Mouse (Mus musculus): ENCODE results near the gene Vmn1r1. TPM values are rescaled to one million over a fixed set of nuclear protein-coding genes. Genes with fewer than 3 reads are reported as not detected.

The Vmn1r1 gene
- polyA plus RNA-seq, 1 experiment from 2014 or later: not detected

DNA sequence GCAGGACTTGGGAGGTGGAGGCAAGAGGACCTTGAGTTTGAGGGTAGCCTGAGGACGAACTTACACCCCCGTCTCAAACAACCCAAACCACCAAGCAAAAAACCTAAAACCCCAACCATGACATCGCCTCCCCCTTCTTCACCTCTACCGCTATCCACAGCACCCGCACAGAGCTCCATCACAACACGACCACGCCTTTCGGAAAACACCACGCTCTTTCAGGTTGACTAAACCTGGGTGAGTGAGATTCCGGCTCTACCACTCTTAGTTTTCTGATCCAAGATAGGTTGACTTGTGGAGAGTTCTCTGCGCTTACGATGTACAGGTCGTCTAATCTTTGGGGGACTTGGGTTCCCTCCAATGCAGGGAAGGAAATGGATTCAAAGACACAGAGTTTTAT, 21.6 kb downstream of the Vmn1r1 start:
- WGBS: 93% methylated on average over 13 of the region's 13 CpGs
- no peaks in the 10 kb centered on the region for H3K4me1 ChIP-seq (ENCODE audit: control insufficient read depth, insufficient read depth, low read length)
- H3K36me3 ChIP-seq (ENCODE audit: control insufficient read depth, insufficient read depth, low read length): no peaks in the 10 kb centered on the region
- H3K9me3 ChIP-seq (replicated peaks; ENCODE audit: control insufficient read depth, low read length, poor library complexity, severe bottlenecking): no peaks in the 10 kb centered on the region
- H3K27me3 ChIP-seq (ENCODE audit: control insufficient read depth, insufficient read depth, low read depth, low read length): no peaks in the 10 kb centered on the region
- no peak overlapping the region for H3K9ac ChIP-seq (ENCODE audit: low read depth, low read length)
- H3K4me2 ChIP-seq (ENCODE audit: low read length): no peak overlapping the region
- H3K4me3 ChIP-seq (ENCODE audit: low read depth, low read length): no peak overlapping the region
- H3K27ac ChIP-seq (ENCODE audit: low read length): no peak overlapping the region
- no peak for ATAC-seq

DNA sequence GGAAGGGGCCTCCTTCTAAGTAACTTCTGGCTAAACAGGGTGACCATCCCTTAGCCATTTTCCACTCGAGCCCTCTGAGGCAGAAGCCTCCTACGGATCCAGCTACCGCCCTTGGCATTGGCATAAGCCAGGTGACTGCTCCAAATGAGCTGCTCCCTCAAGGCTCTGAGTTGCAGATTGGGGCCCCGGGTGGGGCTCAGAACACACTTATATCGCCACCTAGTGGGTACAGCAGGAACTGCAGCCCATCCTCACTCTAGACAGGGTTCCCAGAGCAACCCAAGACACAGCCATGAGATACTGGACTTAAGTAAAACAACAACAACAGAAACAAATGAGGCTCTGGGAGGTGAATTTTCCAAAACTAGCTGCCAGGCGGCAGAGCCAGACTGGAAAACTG, 23.9 kb downstream of the Vmn1r1 start:
- Histone ChIP-seq H3K9ac (ENCODE audit: low read depth, low read length) (no peak overlapping the region), H3K4me3 (ENCODE audit: low read depth, low read length) (no peak overlapping the region), H3K9me3 (replicated peaks; ENCODE audit: control insufficient read depth, low read length, poor library complexity, severe bottlenecking) (no peaks in the 10 kb centered on the region), H3K36me3 (ENCODE audit: control insufficient read depth, insufficient read depth, low read length) (no peaks in the 10 kb centered on the region), H3K27me3 (ENCODE audit: control insufficient read depth, insufficient read depth, low read depth, low read length) (no peaks in the 10 kb centered on the region), H3K4me2 (ENCODE audit: low read length) (no peak overlapping the region), H3K27ac (ENCODE audit: low read length) (no peak overlapping the region), H3K4me1 (ENCODE audit: control insufficient read depth, insufficient read depth, low read length) (no peaks in the 10 kb centered on the region)
- peak; percentile 54; the same call in 1 of the 2 replicates for ATAC-seq
- 4% methylated on average over 6 of the region's 6 CpGs for WGBS

DNA sequence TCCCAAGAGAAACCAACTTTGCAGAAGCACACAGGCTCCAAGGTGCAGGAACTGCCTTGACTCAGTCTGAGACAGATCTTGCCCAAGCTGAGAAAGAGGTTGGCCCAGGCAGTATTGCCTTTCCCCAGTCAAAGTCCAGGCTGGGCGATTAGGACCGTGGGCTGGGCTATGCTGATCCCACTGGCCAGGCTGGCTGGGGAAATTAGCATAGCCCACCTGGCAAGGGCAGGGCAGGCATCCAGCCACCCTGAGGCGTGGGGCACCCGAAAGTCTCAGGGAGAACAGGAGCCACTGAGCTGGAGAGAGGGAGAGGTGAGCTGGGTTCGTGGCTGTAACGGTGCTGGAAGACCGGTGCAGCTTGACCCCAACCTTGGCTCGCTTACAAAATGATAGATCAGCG, 24.3 kb downstream of the Vmn1r1 start:
- no peak overlapping the region for H3K9ac ChIP-seq (ENCODE audit: low read depth, low read length)
- WGBS: 39% methylated on average over 9 of the region's 9 CpGs
- no peaks in the 10 kb centered on the region for H3K9me3 ChIP-seq (replicated peaks; ENCODE audit: control insufficient read depth, low read length, poor library complexity, severe bottlenecking)
- no peaks in the 10 kb centered on the region for H3K4me1 ChIP-seq (ENCODE audit: control insufficient read depth, insufficient read depth, low read length)
- no peaks in the 10 kb centered on the region for H3K36me3 ChIP-seq (ENCODE audit: control insufficient read depth, insufficient read depth, low read length)
- no peak overlapping the region for H3K4me3 ChIP-seq (ENCODE audit: low read depth, low read length)
- H3K4me2 ChIP-seq (ENCODE audit: low read length): no peak overlapping the region
- no peak overlapping the region for H3K27ac ChIP-seq (ENCODE audit: low read length)
- no peaks in the 10 kb centered on the region for H3K27me3 ChIP-seq (ENCODE audit: control insufficient read depth, insufficient read depth, low read depth, low read length)
- ATAC-seq: no peak

DNA sequence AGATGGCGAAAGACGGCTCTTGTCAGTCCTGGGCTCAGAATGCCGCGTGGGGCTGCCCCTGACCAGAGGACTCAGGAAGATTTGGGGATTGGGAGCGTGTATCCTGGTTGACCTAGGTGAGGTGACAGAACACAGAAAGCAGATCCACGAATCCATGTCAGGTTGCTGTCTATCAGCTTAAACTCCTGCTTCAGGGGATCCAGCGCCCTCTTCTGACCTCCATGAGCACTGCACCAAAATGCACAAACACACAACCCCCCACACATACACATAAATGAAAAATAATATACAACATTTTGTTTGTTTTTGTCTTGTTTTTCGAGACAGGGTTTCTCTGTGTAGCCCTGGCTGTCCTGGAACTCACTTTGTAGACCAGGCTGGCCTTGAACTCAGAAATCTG, 26.1 kb downstream of the Vmn1r1 start:
- 82% methylated on average over 8 of the region's 8 CpGs for WGBS
- no peak overlapping the region for H3K4me3 ChIP-seq (ENCODE audit: low read depth, low read length)
- no peak for ATAC-seq

DNA sequence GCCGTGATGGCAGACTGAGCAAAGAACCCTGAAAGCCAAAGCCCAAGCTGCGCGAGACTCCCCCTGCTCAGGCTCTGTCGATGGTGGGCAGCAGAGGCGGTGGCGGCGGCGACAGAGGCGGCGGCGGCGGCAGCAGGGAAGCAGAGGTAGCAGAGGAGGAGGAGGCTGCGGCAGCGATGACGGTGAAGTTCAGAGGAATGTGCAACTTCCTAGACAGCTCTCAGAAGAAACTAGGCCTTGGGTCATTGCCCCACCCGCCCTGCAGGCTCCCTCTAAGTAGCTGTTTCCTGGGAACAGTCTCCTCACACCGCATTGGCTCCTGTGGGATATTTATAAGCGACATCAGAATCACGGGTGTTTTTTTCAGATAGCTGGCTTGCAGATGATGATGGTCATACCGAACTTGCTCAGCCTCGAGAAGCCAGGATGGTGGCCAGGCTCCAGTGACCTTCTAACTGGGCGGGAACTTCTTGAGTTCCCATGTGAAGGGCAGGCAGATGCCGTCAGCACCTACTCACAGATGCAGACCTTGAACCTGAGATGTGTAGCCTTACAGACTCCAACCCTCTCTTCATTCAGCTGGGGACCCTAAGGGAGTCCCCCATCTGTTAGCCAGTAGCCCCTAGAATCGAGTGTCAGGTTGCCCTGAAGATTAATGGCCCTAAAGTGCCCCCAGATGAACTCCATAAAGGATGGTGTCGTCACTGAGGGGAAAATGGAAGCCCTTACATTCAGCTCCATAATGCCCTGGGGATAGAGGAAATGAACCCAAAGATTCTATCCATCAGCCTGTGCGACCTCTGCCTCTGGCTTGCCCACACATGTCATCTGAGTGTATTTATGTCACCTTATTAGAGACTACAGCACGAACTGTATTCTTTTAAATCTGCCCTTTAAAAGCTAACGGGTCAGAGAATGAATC, 26.8 kb downstream of the Vmn1r1 start:
- no peak overlapping the region for H3K9ac ChIP-seq (ENCODE audit: low read depth, low read length)
- 65% methylated on average over 28 of the region's 28 CpGs for WGBS
- H3K9me3 ChIP-seq (replicated peaks; ENCODE audit: control insufficient read depth, low read length, poor library complexity, severe bottlenecking): no peaks in the 10 kb centered on the region
- H3K4me1 ChIP-seq (ENCODE audit: control insufficient read depth, insufficient read depth, low read length): no peaks in the 10 kb centered on the region
- no peak for ATAC-seq
- H3K4me2 ChIP-seq (ENCODE audit: low read length): 0 out of 2 replicates have a peak overlapping the region, but pooled peaks have one; percentile 6
- no peak overlapping the region for H3K4me3 ChIP-seq (ENCODE audit: low read depth, low read length)
- H3K27me3 ChIP-seq (ENCODE audit: control insufficient read depth, insufficient read depth, low read depth, low read length): no peaks in the 10 kb centered on the region
- no peak overlapping the region for H3K27ac ChIP-seq (ENCODE audit: low read length)
- peaks cover 3% of the 10 kb centered on the region; the same call in 1 of the 2 replicates for H3K36me3 ChIP-seq (ENCODE audit: control insufficient read depth, insufficient read depth, low read length)

More for the DNA sequence above, 26.1 kb downstream of the Vmn1r1 start:
- H3K9ac ChIP-seq (ENCODE audit: low read depth, low read length): no peak overlapping the region
- H3K27ac ChIP-seq (ENCODE audit: low read length): no peak overlapping the region
- H3K4me1 ChIP-seq (ENCODE audit: control insufficient read depth, insufficient read depth, low read length): no peaks in the 10 kb centered on the region
- H3K27me3 ChIP-seq (ENCODE audit: control insufficient read depth, insufficient read depth, low read depth, low read length): no peaks in the 10 kb centered on the region
- H3K9me3 ChIP-seq (replicated peaks; ENCODE audit: control insufficient read depth, low read length, poor library complexity, severe bottlenecking): no peaks in the 10 kb centered on the region
- no peaks in the 10 kb centered on the region for H3K36me3 ChIP-seq (ENCODE audit: control insufficient read depth, insufficient read depth, low read length)
- H3K4me2 ChIP-seq (ENCODE audit: low read length): no peak overlapping the region

DNA sequence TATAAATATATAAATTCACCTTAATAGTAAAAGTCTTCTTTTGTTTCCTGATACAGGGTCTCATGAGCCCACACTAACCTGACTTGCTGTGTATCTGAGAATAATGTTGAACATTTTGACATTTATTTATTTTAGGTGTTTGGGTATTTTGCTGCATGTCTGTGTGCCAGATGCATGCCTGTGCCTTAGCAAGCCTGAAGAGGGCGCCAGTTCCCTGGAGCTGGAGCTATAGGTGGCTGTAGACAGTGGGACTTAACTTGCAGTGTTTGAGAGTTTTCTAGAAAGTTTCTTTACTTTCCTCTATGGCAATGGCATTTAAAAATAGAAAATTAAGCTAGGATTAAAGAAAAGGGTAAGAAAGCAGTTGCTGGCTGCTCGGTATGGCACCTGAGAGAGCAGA, 33.5 kb downstream of the Vmn1r1 start:
- H3K27ac ChIP-seq (ENCODE audit: low read length): no peak overlapping the region
- no peaks in the 10 kb centered on the region for H3K9me3 ChIP-seq (replicated peaks; ENCODE audit: control insufficient read depth, low read length, poor library complexity, severe bottlenecking)
- H3K27me3 ChIP-seq (ENCODE audit: control insufficient read depth, insufficient read depth, low read depth, low read length): no peaks in the 10 kb centered on the region
- no peak for ATAC-seq
- peaks cover 7% of the 10 kb centered on the region for H3K4me1 ChIP-seq (ENCODE audit: control insufficient read depth, insufficient read depth, low read length)
- no peak overlapping the region for H3K9ac ChIP-seq (ENCODE audit: low read depth, low read length)
- no peak overlapping the region for H3K4me3 ChIP-seq (ENCODE audit: low read depth, low read length)
- no peak overlapping the region for H3K4me2 ChIP-seq (ENCODE audit: low read length)
- peaks cover 7% of the 10 kb centered on the region for H3K36me3 ChIP-seq (ENCODE audit: control insufficient read depth, insufficient read depth, low read length)
- 46% methylated on average over 2 of the region's 2 CpGs for WGBS

DNA sequence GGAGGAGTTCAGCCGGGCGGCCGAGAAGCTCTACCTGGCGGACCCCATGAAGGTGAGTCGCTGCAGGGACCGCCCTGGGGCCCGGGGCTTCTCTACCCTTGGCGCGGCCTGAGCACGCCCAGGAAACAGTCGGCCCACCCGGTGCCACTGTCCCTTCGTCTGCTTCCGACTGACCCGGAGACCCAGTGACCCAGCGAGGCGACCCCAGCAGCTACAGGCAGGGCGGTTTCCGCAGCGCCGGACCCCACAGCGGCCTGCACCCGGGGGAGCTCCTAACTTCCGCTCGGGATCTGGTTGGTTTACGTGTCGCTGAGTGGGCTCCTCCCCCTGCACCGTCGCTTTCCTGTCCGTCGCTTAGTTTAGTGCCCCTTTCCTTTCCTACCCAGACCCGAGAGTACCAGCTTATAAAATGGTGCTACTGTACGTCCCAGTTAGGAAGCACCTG, 39.3 kb downstream of the Vmn1r1 start:
- H3K4me3 ChIP-seq (ENCODE audit: low read depth, low read length): peak overlapping the region; percentile 71
- H3K27me3 ChIP-seq (ENCODE audit: control insufficient read depth, insufficient read depth, low read depth, low read length): no peaks in the 10 kb centered on the region
- under 1% methylated on average over 32 of the region's 33 CpGs for WGBS
- H3K27ac ChIP-seq (ENCODE audit: low read length): peak overlapping the region; percentile 76
- peak overlapping the region; percentile 75 for H3K9ac ChIP-seq (ENCODE audit: low read depth, low read length)
- no peaks in the 10 kb centered on the region for H3K36me3 ChIP-seq (ENCODE audit: control insufficient read depth, insufficient read depth, low read length)
- peak; percentile 96 for ATAC-seq
- H3K4me1 ChIP-seq (ENCODE audit: control insufficient read depth, insufficient read depth, low read length): peaks cover 13% of the 10 kb centered on the region
- H3K4me2 ChIP-seq (ENCODE audit: low read length): peak overlapping the region; percentile 57
- no peaks in the 10 kb centered on the region for H3K9me3 ChIP-seq (replicated peaks; ENCODE audit: control insufficient read depth, low read length, poor library complexity, severe bottlenecking)

DNA sequence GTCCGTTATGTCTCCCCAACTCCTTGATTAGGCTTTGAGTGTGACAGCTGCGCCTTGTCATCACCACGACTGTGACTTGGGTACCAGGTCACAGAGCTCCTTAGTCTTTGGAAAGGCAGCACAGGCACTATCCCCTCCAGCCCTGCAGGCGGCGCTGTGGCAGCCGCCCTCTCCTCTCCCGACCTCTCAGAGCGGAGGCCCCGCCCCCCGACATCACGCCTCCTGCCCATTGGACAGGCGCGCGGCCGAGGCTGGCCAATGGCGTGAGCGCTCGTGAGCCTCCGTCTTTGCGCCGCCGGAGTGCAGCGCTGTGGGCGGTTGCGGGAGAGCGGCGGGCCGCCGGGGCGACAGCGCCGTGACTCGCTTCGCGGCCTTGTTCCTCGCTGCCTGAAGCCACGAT, 39.8 kb downstream of the Vmn1r1 start, which contains the start of gene Srp9:
Srp9 (plus strand) TSS at position 232 of the 400 bp plus-strand sequence.
- H3K27ac ChIP-seq (ENCODE audit: low read length): peak within 1 kb of the TSS; percentile 76
- no peaks in the 10 kb centered on the region for H3K36me3 ChIP-seq (ENCODE audit: control insufficient read depth, insufficient read depth, low read length)
- peak; percentile 99 for ATAC-seq
- peaks cover 13% of the 10 kb centered on the region for H3K4me1 ChIP-seq (ENCODE audit: control insufficient read depth, insufficient read depth, low read length)
- peak within 1 kb of the TSS; percentile 75 for H3K9ac ChIP-seq (ENCODE audit: low read depth, low read length)
- H3K4me3 ChIP-seq (ENCODE audit: low read depth, low read length): peak within 1 kb of the TSS; percentile 71
- H3K9me3 ChIP-seq (replicated peaks; ENCODE audit: control insufficient read depth, low read length, poor library complexity, severe bottlenecking): no peaks in the 10 kb centered on the region
- no peaks in the 10 kb centered on the region for H3K27me3 ChIP-seq (ENCODE audit: control insufficient read depth, insufficient read depth, low read depth, low read length)
- peak within 1 kb of the TSS; percentile 57 for H3K4me2 ChIP-seq (ENCODE audit: low read length)
- under 1% methylated on average over 32 of the region's 37 CpGs for WGBS

DNA sequence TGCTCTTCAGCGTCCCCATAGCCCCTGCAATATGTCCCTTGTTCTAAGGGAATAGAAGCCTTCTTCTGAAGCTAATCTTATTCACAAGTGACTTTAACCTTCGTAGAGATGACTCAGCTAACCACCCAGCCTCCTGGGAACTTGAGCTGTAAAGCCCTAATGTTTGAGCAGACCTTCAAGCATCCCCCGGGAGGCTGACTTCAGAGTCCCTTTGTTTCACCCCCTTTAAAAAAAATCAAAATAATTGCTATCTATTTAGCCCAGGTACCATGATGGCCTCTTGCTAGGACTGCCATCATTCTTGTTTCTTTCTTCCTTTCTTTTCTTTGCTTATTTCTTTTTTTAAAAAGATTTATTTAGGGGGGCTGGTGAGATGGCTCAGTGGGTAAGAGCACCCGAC, 41.9 kb downstream of the Vmn1r1 start:
- H3K4me2 ChIP-seq (ENCODE audit: low read length): no peak overlapping the region
- no peaks in the 10 kb centered on the region for H3K9me3 ChIP-seq (replicated peaks; ENCODE audit: control insufficient read depth, low read length, poor library complexity, severe bottlenecking)
- H3K4me1 ChIP-seq (ENCODE audit: control insufficient read depth, insufficient read depth, low read length): peaks cover 11% of the 10 kb centered on the region
- no peak overlapping the region for H3K4me3 ChIP-seq (ENCODE audit: low read depth, low read length)
- no peak overlapping the region for H3K9ac ChIP-seq (ENCODE audit: low read depth, low read length)
- no peaks in the 10 kb centered on the region for H3K27me3 ChIP-seq (ENCODE audit: control insufficient read depth, insufficient read depth, low read depth, low read length)
- no peak overlapping the region for H3K27ac ChIP-seq (ENCODE audit: low read length)
- H3K36me3 ChIP-seq (ENCODE audit: control insufficient read depth, insufficient read depth, low read length): no peaks in the 10 kb centered on the region
- ATAC-seq: no peak
- WGBS: 83% methylated on average over 4 of the region's 4 CpGs

Data from midbrain, embryonic 16.5 days (tissue).